Mouse (Mus musculus): Measurements from ENCODE around the gene Ipcef1. TPM values are rescaled to one million over a fixed set of nuclear protein-coding genes. Genes with fewer than 3 reads are reported as not detected.

Ipcef1 gene
- polyA plus RNA-seq (2012; rRNA removed) = 2.3 and 2.7 TPM in 2 replicates

GRCm38 (mm10) chr10:7052315-7053017, at the start of gene Ipcef1:
Gene Ipcef1 (minus strand): TSS chr10:7052478.
- Histone ChIP-seq H3K36me3 (ENCODE audit: control insufficient read depth, insufficient read depth, low read length) (no peaks in the 10 kb centered on the region), H3K4me1 (ENCODE audit: control insufficient read depth, insufficient read depth, low read length) (peaks cover 7% of the 10 kb centered on the region; the same call in 1 of the 2 replicates), H3K4me3 (ENCODE audit: insufficient read depth, low read depth, low read length) (0 out of 2 replicates have a peak within 1 kb of the TSS, but pooled peaks have one; percentile 10), H3K27me3 (replicated peaks; ENCODE audit: control insufficient read depth, insufficient read depth, low read length) (no peaks in the 10 kb centered on the region), H3K27ac (ENCODE audit: insufficient read depth, low read depth, low read length) (peak within 1 kb of the TSS; percentile 88)
- TF ChIP-seq POLR2A (IDR thresholded peaks at IDR 0.05; ENCODE audit: low read depth, low read length) (no peak), CTCF (conservative IDR thresholded peaks at IDR 0.05; ENCODE audit: insufficient read depth, insufficient read length, low read depth, low read length) (no peak)
- DNase-seq = peak; percentile 33
- 31% methylated on average over 12 of the region's 12 CpGs for WGBS

DNA sequence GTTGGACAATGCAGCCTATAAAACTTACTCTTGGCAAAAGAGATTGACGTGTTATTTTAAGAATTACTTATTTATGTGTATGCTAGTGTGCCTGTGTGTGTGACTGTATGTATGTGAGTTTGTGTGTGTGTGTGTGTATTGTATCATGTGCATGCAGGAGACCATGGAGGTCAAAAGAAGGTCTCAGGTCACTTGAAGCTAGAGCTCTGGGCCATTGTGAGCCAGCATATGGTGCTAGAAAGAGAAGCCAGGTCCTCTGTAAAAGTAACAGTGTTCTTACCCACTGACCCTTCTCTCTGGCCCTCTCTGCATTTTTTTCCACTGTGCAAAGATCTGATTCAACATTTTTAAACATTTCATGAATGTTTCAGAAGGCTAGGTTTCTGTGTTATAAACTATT, 25.7 kb upstream of the Ipcef1 start:
- Histone ChIP-seq H3K27ac (ENCODE audit: insufficient read depth, low read depth, low read length) (no peak overlapping the region), H3K4me1 (ENCODE audit: control insufficient read depth, insufficient read depth, low read length) (no peaks in the 10 kb centered on the region; the same call in 1 of the 2 replicates), H3K27me3 (replicated peaks; ENCODE audit: control insufficient read depth, insufficient read depth, low read length) (no peaks in the 10 kb centered on the region), H3K4me3 (ENCODE audit: insufficient read depth, low read depth, low read length) (no peak overlapping the region), H3K36me3 (ENCODE audit: control insufficient read depth, insufficient read depth, low read length) (no peaks in the 10 kb centered on the region)
- 86% methylated on average over 1 of the region's 1 CpGs for WGBS
- TF ChIP-seq CTCF (conservative IDR thresholded peaks at IDR 0.05; ENCODE audit: insufficient read depth, insufficient read length, low read depth, low read length) = no peak
- no peak for TF ChIP-seq POLR2A (IDR thresholded peaks at IDR 0.05; ENCODE audit: low read depth, low read length)
- DNase-seq = no peak

GRCm38 (mm10) chr10:7077389-7077808, 25.1 kb upstream of the Ipcef1 start:
- H3K27ac ChIP-seq (ENCODE audit: insufficient read depth, low read depth, low read length) = no peak overlapping the region
- whole genome bisulfite sequencing = 69% methylated on average over 7 of the region's 7 CpGs
- no peak overlapping the region for H3K4me3 ChIP-seq (ENCODE audit: insufficient read depth, low read depth, low read length)
- H3K4me1 ChIP-seq (ENCODE audit: control insufficient read depth, insufficient read depth, low read length) = no peaks in the 10 kb centered on the region; the same call in 1 of the 2 replicates
- no peak for DNase-seq
- TF ChIP-seq POLR2A (IDR thresholded peaks at IDR 0.05; ENCODE audit: low read depth, low read length) = no peak
- TF ChIP-seq CTCF (conservative IDR thresholded peaks at IDR 0.05; ENCODE audit: insufficient read depth, insufficient read length, low read depth, low read length) = no peak
- H3K36me3 ChIP-seq (ENCODE audit: control insufficient read depth, insufficient read depth, low read length) = no peaks in the 10 kb centered on the region
- no peaks in the 10 kb centered on the region for H3K27me3 ChIP-seq (replicated peaks; ENCODE audit: control insufficient read depth, insufficient read depth, low read length)

DNA sequence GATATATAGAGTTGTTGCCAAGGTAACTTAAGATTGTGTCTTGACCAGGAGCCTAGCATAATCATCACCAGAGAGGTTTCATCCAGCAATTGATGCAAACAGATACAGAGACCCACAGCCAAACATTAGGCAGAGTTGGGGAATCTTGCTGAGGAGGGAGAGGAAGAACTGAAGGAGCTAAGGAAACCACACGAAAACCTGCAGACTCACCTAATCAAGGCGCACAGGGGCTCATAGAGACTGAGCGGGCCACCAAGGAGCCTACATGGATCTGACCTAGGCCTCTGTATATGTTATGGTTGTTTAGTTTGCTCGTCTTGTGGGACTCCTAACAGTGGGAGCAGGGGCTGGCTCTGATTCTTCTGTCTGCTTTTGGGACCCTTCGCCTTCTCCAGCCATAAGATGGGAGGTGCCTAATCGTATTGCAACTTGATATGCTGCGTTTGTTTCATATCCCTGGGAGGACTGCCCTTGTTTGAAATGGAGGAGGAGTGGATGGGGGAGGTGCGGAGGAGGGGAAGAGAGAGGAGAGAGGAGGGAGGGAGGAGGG, 24.5 kb upstream of the Ipcef1 start:
- Histone ChIP-seq H3K4me3 (ENCODE audit: insufficient read depth, low read depth, low read length) (no peak overlapping the region), H3K27ac (ENCODE audit: insufficient read depth, low read depth, low read length) (no peak overlapping the region), H3K27me3 (replicated peaks; ENCODE audit: control insufficient read depth, insufficient read depth, low read length) (no peaks in the 10 kb centered on the region), H3K36me3 (ENCODE audit: control insufficient read depth, insufficient read depth, low read length) (no peaks in the 10 kb centered on the region), H3K4me1 (ENCODE audit: control insufficient read depth, insufficient read depth, low read length) (no peaks in the 10 kb centered on the region; the same call in 1 of the 2 replicates)
- no peak for TF ChIP-seq POLR2A (IDR thresholded peaks at IDR 0.05; ENCODE audit: low read depth, low read length)
- TF ChIP-seq CTCF (conservative IDR thresholded peaks at IDR 0.05; ENCODE audit: insufficient read depth, insufficient read length, low read depth, low read length) = no peak
- 32% methylated on average over 7 of the region's 8 CpGs for WGBS
- peak; percentile 10 for DNase-seq

DNA sequence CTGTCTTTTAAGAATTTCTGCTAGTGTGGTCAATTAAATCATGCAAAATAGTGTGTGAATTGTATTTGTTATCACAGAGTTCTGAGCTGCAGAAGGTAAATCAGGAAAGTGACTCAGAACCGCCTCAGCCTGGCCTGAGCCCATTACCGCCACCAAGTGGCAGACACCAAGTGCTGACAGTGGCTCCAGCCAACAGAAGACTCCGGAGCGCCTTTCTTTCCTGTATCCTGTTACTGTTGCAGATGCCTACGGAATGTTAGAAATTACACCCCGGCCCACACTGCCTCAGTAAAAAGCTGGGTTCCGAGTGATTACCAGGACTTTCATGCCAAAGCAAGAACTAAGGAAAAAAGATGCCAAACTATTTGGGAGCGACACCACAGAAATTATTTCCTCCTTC, 23.9 kb upstream of the Ipcef1 start:
- WGBS = 4% methylated on average over 8 of the region's 8 CpGs
- peak; percentile 85 for DNase-seq
- TF ChIP-seq CTCF (conservative IDR thresholded peaks at IDR 0.05; ENCODE audit: insufficient read depth, insufficient read length, low read depth, low read length) (peak; percentile 87), POLR2A (IDR thresholded peaks at IDR 0.05; ENCODE audit: low read depth, low read length) (no peak)
- Histone ChIP-seq H3K27me3 (replicated peaks; ENCODE audit: control insufficient read depth, insufficient read depth, low read length) (no peaks in the 10 kb centered on the region), H3K4me3 (ENCODE audit: insufficient read depth, low read depth, low read length) (no peak overlapping the region), H3K36me3 (ENCODE audit: control insufficient read depth, insufficient read depth, low read length) (no peaks in the 10 kb centered on the region), H3K4me1 (ENCODE audit: control insufficient read depth, insufficient read depth, low read length) (no peaks in the 10 kb centered on the region; the same call in 1 of the 2 replicates), H3K27ac (ENCODE audit: insufficient read depth, low read depth, low read length) (no peak overlapping the region)

DNA sequence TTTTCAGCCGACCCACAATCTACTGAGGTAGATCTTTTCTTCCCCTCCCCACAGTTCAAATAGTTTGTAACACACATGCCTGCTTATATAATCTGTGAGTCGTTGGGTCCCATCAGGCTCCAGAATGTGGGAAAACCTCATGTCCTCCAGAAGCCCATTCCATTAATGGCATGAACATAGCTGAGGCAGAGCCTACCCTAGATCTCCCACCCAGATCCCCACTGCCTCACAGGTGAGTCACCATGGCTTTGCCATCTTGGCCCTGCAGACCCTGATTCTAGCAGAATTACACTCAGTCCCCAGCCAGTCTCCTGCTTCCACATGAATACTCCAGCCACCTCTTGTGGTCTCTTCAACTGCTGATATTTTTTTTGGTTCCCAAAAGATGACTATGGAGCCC, 23.4 kb upstream of the Ipcef1 start:
- no peak overlapping the region for H3K27ac ChIP-seq (ENCODE audit: insufficient read depth, low read depth, low read length)
- DNase-seq = no peak
- H3K4me1 ChIP-seq (ENCODE audit: control insufficient read depth, insufficient read depth, low read length) = no peaks in the 10 kb centered on the region; the same call in 1 of the 2 replicates
- no peaks in the 10 kb centered on the region for H3K27me3 ChIP-seq (replicated peaks; ENCODE audit: control insufficient read depth, insufficient read depth, low read length)
- TF ChIP-seq CTCF (conservative IDR thresholded peaks at IDR 0.05; ENCODE audit: insufficient read depth, insufficient read length, low read depth, low read length) = no peak
- no peak for TF ChIP-seq POLR2A (IDR thresholded peaks at IDR 0.05; ENCODE audit: low read depth, low read length)
- WGBS = 88% methylated on average over 2 of the region's 2 CpGs
- no peak overlapping the region for H3K4me3 ChIP-seq (ENCODE audit: insufficient read depth, low read depth, low read length)
- no peaks in the 10 kb centered on the region for H3K36me3 ChIP-seq (ENCODE audit: control insufficient read depth, insufficient read depth, low read length)

DNA sequence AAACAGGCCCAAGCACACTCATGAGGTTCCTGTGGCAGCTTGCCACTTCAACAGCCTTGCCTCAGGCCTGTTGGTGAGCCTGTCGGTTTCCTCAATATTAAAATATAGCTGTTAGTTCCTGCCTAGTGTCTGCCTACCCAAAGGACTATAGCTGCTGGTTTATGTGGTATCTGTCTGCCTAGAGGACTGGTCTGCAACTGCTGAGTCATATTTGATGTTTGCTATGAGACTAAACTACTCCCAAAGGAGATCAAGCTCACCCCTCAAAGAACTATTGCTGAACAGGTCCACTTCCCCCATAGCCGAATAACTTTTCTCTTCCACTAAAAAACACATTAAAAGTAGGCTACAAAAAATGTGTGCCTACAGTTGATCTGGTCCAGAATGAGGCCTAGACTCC, 22.0 kb upstream of the Ipcef1 start:
- no peak for TF ChIP-seq CTCF (conservative IDR thresholded peaks at IDR 0.05; ENCODE audit: insufficient read depth, insufficient read length, low read depth, low read length)
- no peak for TF ChIP-seq POLR2A (IDR thresholded peaks at IDR 0.05; ENCODE audit: low read depth, low read length)
- no peak overlapping the region for H3K27ac ChIP-seq (ENCODE audit: insufficient read depth, low read depth, low read length)
- H3K4me3 ChIP-seq (ENCODE audit: insufficient read depth, low read depth, low read length) = no peak overlapping the region
- WGBS = 77% methylated on average over 2 of the region's 2 CpGs
- H3K27me3 ChIP-seq (replicated peaks; ENCODE audit: control insufficient read depth, insufficient read depth, low read length) = no peaks in the 10 kb centered on the region
- H3K4me1 ChIP-seq (ENCODE audit: control insufficient read depth, insufficient read depth, low read length) = no peaks in the 10 kb centered on the region; the same call in 1 of the 2 replicates
- DNase-seq = no peak
- no peaks in the 10 kb centered on the region for H3K36me3 ChIP-seq (ENCODE audit: control insufficient read depth, insufficient read depth, low read length)
